In genomic region chr14:55721700-55722437, GRCm38 (mm10) we compare ENCODE assay signal across 8 mouse cellular contexts. TPM values are rescaled to one million over a fixed set of nuclear protein-coding genes. Genes with fewer than 3 reads are reported as not detected.
DNase-seq lines count a peak whose midpoint lies in the region; ATAC-seq and TF ChIP-seq lines count a peak whose summit lies in the region.

Gene Rabggta, minus strand, starts transcription at chr14:55722263.

- H3K36me3 ChIP-seq in heart, embryonic 11.5 days (ENCODE audit: control insufficient read depth, insufficient read depth, low read length), result peaks cover 12% of the 10 kb centered on the region
- H3K36me3 ChIP-seq in kidney, embryonic 16.5 days (ENCODE audit: insufficient read depth, low read length), result peaks cover 17% of the 10 kb centered on the region; the same call in 1 of the 2 replicates
- peaks cover 3% of the 10 kb centered on the region; the same call in 1 of the 2 replicates for H3K36me3 ChIP-seq in liver, adult 2 months (ENCODE audit: control insufficient read depth, insufficient read depth, low read length)
- H3K36me3 ChIP-seq in myocyte (ENCODE audit: control insufficient read depth, insufficient read depth), result no peaks in the 10 kb centered on the region
- H3K36me3 ChIP-seq in splenic B cell, adult 2 months (ENCODE audit: control insufficient read depth, insufficient read depth, low read length, poor library complexity, severe bottlenecking), result peaks cover 24% of the 10 kb centered on the region

- 0 out of 2 replicates have a peak, but pooled peaks have one; percentile 45 for TF ChIP-seq POLR2A in liver, adult 2 months (IDR thresholded peaks at IDR 0.05; ENCODE audit: extremely low read depth, insufficient read depth, low read length)
- TF ChIP-seq POLR2A in myocyte (IDR thresholded peaks at IDR 0.05; ENCODE audit: insufficient read length, low read depth), result peak; percentile 66

- peak within 1 kb of the TSS; percentile 48; the same call in 1 of the 2 replicates for H3K27ac ChIP-seq in heart, embryonic 11.5 days (ENCODE audit: low read depth, low read length)
- peak within 1 kb of the TSS; percentile 92 for H3K27ac ChIP-seq in kidney, embryonic 16.5 days (ENCODE audit: low read length)
- H3K27ac ChIP-seq in liver, adult 2 months (replicated peaks; ENCODE audit: insufficient read depth, low read depth, low read length), result peak within 1 kb of the TSS; percentile 96

- peak; percentile 95 for TF ChIP-seq CTCF in liver, adult 2 months (IDR thresholded peaks at IDR 0.05; ENCODE audit: low read depth, low read length)

- no peaks in the 10 kb centered on the region for H3K79me2 ChIP-seq in liver, adult 2 months (ENCODE audit: control insufficient read depth, insufficient read depth, low read length)
- H3K79me2 ChIP-seq in myocyte (ENCODE audit: control insufficient read depth, insufficient read depth), result no peaks in the 10 kb centered on the region

- DNase-seq in B cell, adult 2 months, result peak; percentile 96 to 97
- peak; percentile 98 for DNase-seq in brain, adult 2 months (ENCODE audit: low read depth, low spot score)
- DNase-seq in liver, adult 2 months (ENCODE audit: extremely low read depth, low read depth, low spot score), result peak; percentile 90
- peak; percentile 97 for DNase-seq in splenic B cell, adult 2 months (ENCODE audit: low read depth, low spot score)

- H3K27me3 ChIP-seq in heart, embryonic 11.5 days (ENCODE audit: control insufficient read depth, insufficient read depth, low read length), result no peaks in the 10 kb centered on the region
- H3K27me3 ChIP-seq in kidney, embryonic 16.5 days (ENCODE audit: insufficient read depth, low read length), result no peaks in the 10 kb centered on the region
- no peaks in the 10 kb centered on the region for H3K27me3 ChIP-seq in liver, adult 2 months (ENCODE audit: control insufficient read depth, insufficient read depth, low read length)
- H3K27me3 ChIP-seq in myocyte (ENCODE audit: control insufficient read depth, insufficient read depth, insufficient read length), result no peaks in the 10 kb centered on the region
- H3K27me3 ChIP-seq in splenic B cell, adult 2 months (ENCODE audit: control insufficient read depth, insufficient read depth, low read length, poor library complexity, severe bottlenecking), result no peaks in the 10 kb centered on the region

- H3K4me1 ChIP-seq in heart, embryonic 11.5 days (ENCODE audit: control insufficient read depth, insufficient read depth, low read length), result no peaks in the 10 kb centered on the region
- peaks cover 10% of the 10 kb centered on the region for H3K4me1 ChIP-seq in kidney, embryonic 16.5 days (ENCODE audit: insufficient read depth, low read length)
- H3K4me1 ChIP-seq in liver, adult 2 months (ENCODE audit: control insufficient read depth, insufficient read depth, low read length), result peaks cover 26% of the 10 kb centered on the region

- peak within 1 kb of the TSS; percentile 81 for H3K9ac ChIP-seq in heart, embryonic 11.5 days (ENCODE audit: low read depth, low read length)
- peak within 1 kb of the TSS; percentile 84 for H3K9ac ChIP-seq in kidney, embryonic 16.5 days (replicated peaks; ENCODE audit: low read length)
- peak within 1 kb of the TSS; percentile 97 for H3K9ac ChIP-seq in liver, adult 2 months (ENCODE audit: low read depth, low read length)

- peak within 1 kb of the TSS; percentile 39 for H3ac ChIP-seq in myocyte (ENCODE audit: control insufficient read depth, insufficient read length)

- ATAC-seq in erythroblast, adult 5-6 weeks (replicated peaks; ENCODE audit: low FRiP score, poor library complexity, severe bottlenecking), result peak; percentile 93
- peak; percentile 85 for ATAC-seq in heart, embryonic 11.5 days (replicated peaks; ENCODE audit: insufficient number of reproducible peaks, low FRiP score, low TSS enrichment)
- peak; percentile 97 for ATAC-seq in kidney, embryonic 16.5 days (ENCODE audit: low FRiP score, low TSS enrichment)

- peak within 1 kb of the TSS; percentile 65 for H3K4me2 ChIP-seq in heart, embryonic 11.5 days
- peak within 1 kb of the TSS; percentile 58 for H3K4me2 ChIP-seq in kidney, embryonic 16.5 days (replicated peaks; ENCODE audit: low read depth, low read length)
- peak within 1 kb of the TSS; percentile 91 for H3K4me2 ChIP-seq in myocyte (ENCODE audit: low read depth)

- under 1% methylated on average over 49 of the region's 50 CpGs for WGBS in heart, embryonic 11.5 days (ENCODE audit: insufficient replicate concordance)
- WGBS in kidney, embryonic 16.5 days, result under 1% methylated on average over 50 of the region's 50 CpGs
- under 1% methylated on average over 50 of the region's 50 CpGs for WGBS in liver, adult 2 months

- H3K4me3 ChIP-seq in heart, embryonic 11.5 days (ENCODE audit: low read depth, low read length), result peak within 1 kb of the TSS; percentile 77
- peak within 1 kb of the TSS; percentile 82 for H3K4me3 ChIP-seq in kidney, embryonic 16.5 days (ENCODE audit: low read length)
- H3K4me3 ChIP-seq in liver, adult 2 months (ENCODE audit: insufficient read depth, low read depth, low read length), result peak within 1 kb of the TSS; percentile 94
- peak within 1 kb of the TSS; percentile 44 for H3K4me3 ChIP-seq in myocyte

- H3K9me3 ChIP-seq in heart, embryonic 11.5 days (replicated peaks; ENCODE audit: control insufficient read depth, low read length), result no peaks in the 10 kb centered on the region
- no peaks in the 10 kb centered on the region for H3K9me3 ChIP-seq in kidney, embryonic 16.5 days (ENCODE audit: low read length)

TF ChIP-seq in myocyte, 11 proteins besides CTCF, POLR2A, EP300 and RAD21:
- TF ChIP-seq POLR2AphosphoS2 (IDR thresholded peaks at IDR 0.05; ENCODE audit: insufficient read length, low read depth), result peak; percentile 35
- TF ChIP-seq MYOG (IDR thresholded peaks at IDR 0.05; ENCODE audit: control insufficient read depth in 1 of 3, insufficient read depth in 1 of 3, insufficient read length in 2 of 3, low read depth in 2 of 3), result peak in 2 of 3 experiments; percentile 57 to 70
- TF ChIP-seq MYOD1 (IDR thresholded peaks at IDR 0.05; ENCODE audit: control insufficient read depth in 1 of 3, insufficient read length in 2 of 3, low read depth in 2 of 3), result peak in 2 of 3 experiments; percentile 28 to 40
- no peak for TF ChIP-seq CEBPB (IDR thresholded peaks at IDR 0.05; ENCODE audit: insufficient read depth, poor library complexity, severe bottlenecking)

RNA-seq across cellular contexts. Expression of gene Rabggta, which starts in this region (rescaled TPM):
- 2.3 and 5.4 TPM in 2 replicates for total RNA-seq in erythroblast, adult 5-6 weeks (2015; ENCODE audit: low replicate concordance)
- 2.1 and 2.2 TPM in 2 replicates for total RNA-seq in erythroblast, adult 5-6 weeks (2017; ENCODE audit: low replicate concordance)
- polyA plus RNA-seq in heart, embryonic 11.5 days (2014; fragmentation: Nextera tagmentation; extraction: Ambion mirVana), result 19.1 and 19.7 TPM in 2 replicates
- 43.3 and 46.2 TPM in 2 replicates for polyA plus RNA-seq in kidney, embryonic 16.5 days (2015; fragmentation: Nextera tagmentation; extraction: Ambion mirVana)
- total RNA-seq in liver, adult 2 months (2014; rRNA removed), result 28.7 and 31.5 TPM in 2 replicates
- 64.0 and 65.1 TPM in 2 replicates for polyA plus RNA-seq in liver, adult 2 months (2012; rRNA removed)
- 18.4 TPM for polyA plus RNA-seq in myocyte (2012; fragmentation: generic; extraction: Trizol)

Comparison
In these comparisons a context has a peak if more than half of its experiments do, and no peak if none do; other contexts are left out.
1. Peak in every context shown above with its lines: DNase-seq, ATAC-seq, H3K4me3 ChIP-seq and H3K27ac ChIP-seq.
2. H3K4me3 ChIP-seq: peak in every context shown above with its lines; median percentile 94 in liver, adult 2 months; 82 in kidney, embryonic 16.5 days; 77 in heart, embryonic 11.5 days; 44 in myocyte.